Mouse (Mus musculus) G1E (cell line): ENCODE results near the gene Zfp346.

ENCODE experiments used
- CTCF ChIP-seq: IDR thresholded peaks from 2 replicates; pipeline ENCODE4 v1.5.1; 2012; ENCODE audit warnings: low read depth, low read length, inconsistent platforms, mixed read lengths
- GATA1 ChIP-seq: IDR thresholded peaks from 2 replicates; pipeline ENCODE4 v1.6.1; 2012; ENCODE audit warnings: borderline replicate concordance, low read length, inconsistent platforms, mixed read lengths
- GATA2 ChIP-seq: IDR thresholded peaks from 2 replicates; pipeline ENCODE4 v1.6.1; 2012; ENCODE audit warnings: low read depth, low read length, inconsistent platforms, borderline replicate concordance
- POLR2AphosphoS5 ChIP-seq: IDR thresholded peaks from 2 replicates; pipeline ENCODE4 v1.6.1; 2012; ENCODE audit warnings: low read depth, low read length, inconsistent platforms; ENCODE audit not compliant: insufficient replicate concordance

GRCm38 (mm10) chr13:55135382-55135781 is 30.3 kb downstream of the Zfp346 start:
- TF ChIP-seq GATA1 (no peak), CTCF (peak; percentile 58; the same call in 1 of the 2 replicates), POLR2AphosphoS5 (no peak), GATA2 (no peak)
